Mouse (Mus musculus): ENCODE data around the gene C1qb. TPM values are rescaled to one million over a fixed set of nuclear protein-coding genes. Genes with fewer than 3 reads are reported as not detected.

Gene C1qb
- polyA plus RNA-seq, 1 experiment = not detected

GRCm38 (mm10) chr4:136887714-136888113 lies 1.7 kb upstream of the C1qb start:
- no peak overlapping the region for H3ac ChIP-seq (ENCODE audit: control insufficient read depth, insufficient read length, low read depth)
- no peak for TF ChIP-seq MYOD1 (IDR thresholded peaks at IDR 0.05; ENCODE audit: control insufficient read depth, insufficient read length, low read depth)
- TF ChIP-seq USF1 (IDR thresholded peaks at IDR 0.05; ENCODE audit: low read depth) = no peak
- TF ChIP-seq MYOG (IDR thresholded peaks at IDR 0.05; ENCODE audit: control insufficient read depth, extremely low read depth, insufficient read length) = no peak
- no peak for TF ChIP-seq MAX (IDR thresholded peaks at IDR 0.05)
- TF ChIP-seq CTCF (IDR thresholded peaks at IDR 0.05; ENCODE audit: control insufficient read depth, insufficient read depth, insufficient read length) = no peak
- no peak for TF ChIP-seq FOSL1 (IDR thresholded peaks at IDR 0.05; ENCODE audit: insufficient read depth, low read length, poor library complexity, severe bottlenecking)
- no peak for TF ChIP-seq CEBPB (IDR thresholded peaks at IDR 0.05; ENCODE audit: low read depth)
- H3K79me2 ChIP-seq (ENCODE audit: control insufficient read depth, insufficient read depth) = no peaks in the 10 kb centered on the region
- no peak overlapping the region for H3K4me3 ChIP-seq (ENCODE audit: insufficient read depth, poor library complexity, severe bottlenecking)
- H3K36me3 ChIP-seq (ENCODE audit: control insufficient read depth, insufficient read depth) = no peaks in the 10 kb centered on the region
- peaks cover 65% of the 10 kb centered on the region for H3K27me3 ChIP-seq (ENCODE audit: control insufficient read depth, insufficient read depth, insufficient read length)
- H3K79me3 ChIP-seq (ENCODE audit: low read depth) = no peaks in the 10 kb centered on the region

GRCm38 (mm10) chr4:136878601-136879000 lies 7.4 kb downstream of the C1qb start:
- no peaks in the 10 kb centered on the region for H3K79me2 ChIP-seq (ENCODE audit: control insufficient read depth, insufficient read depth)
- peaks cover 26% of the 10 kb centered on the region for H3K27me3 ChIP-seq (ENCODE audit: control insufficient read depth, insufficient read depth, insufficient read length)
- no peaks in the 10 kb centered on the region for H3K79me3 ChIP-seq (ENCODE audit: low read depth)
- H3ac ChIP-seq (ENCODE audit: control insufficient read depth, insufficient read length, low read depth) = no peak overlapping the region
- H3K4me3 ChIP-seq (ENCODE audit: insufficient read depth, poor library complexity, severe bottlenecking) = no peak overlapping the region
- H3K36me3 ChIP-seq (ENCODE audit: control insufficient read depth, insufficient read depth) = no peaks in the 10 kb centered on the region
- TF ChIP-seq USF1 (IDR thresholded peaks at IDR 0.05; ENCODE audit: low read depth) (no peak), FOSL1 (IDR thresholded peaks at IDR 0.05; ENCODE audit: insufficient read depth, low read length, poor library complexity, severe bottlenecking) (no peak), MYOD1 (IDR thresholded peaks at IDR 0.05; ENCODE audit: control insufficient read depth, insufficient read length, low read depth) (no peak), MAX (IDR thresholded peaks at IDR 0.05) (no peak), CTCF (IDR thresholded peaks at IDR 0.05; ENCODE audit: control insufficient read depth, insufficient read depth, insufficient read length) (no peak), CEBPB (IDR thresholded peaks at IDR 0.05; ENCODE audit: low read depth) (no peak), MYOG (IDR thresholded peaks at IDR 0.05; ENCODE audit: control insufficient read depth, extremely low read depth, insufficient read length) (no peak)

GRCm38 (mm10) chr4:136878171-136878570 lies 7.8 kb downstream of the C1qb start:
- Histone ChIP-seq H3ac (ENCODE audit: control insufficient read depth, insufficient read length, low read depth) (no peak overlapping the region), H3K79me3 (ENCODE audit: low read depth) (no peaks in the 10 kb centered on the region), H3K79me2 (ENCODE audit: control insufficient read depth, insufficient read depth) (no peaks in the 10 kb centered on the region), H3K27me3 (ENCODE audit: control insufficient read depth, insufficient read depth, insufficient read length) (peaks cover 29% of the 10 kb centered on the region), H3K4me3 (ENCODE audit: insufficient read depth, poor library complexity, severe bottlenecking) (no peak overlapping the region), H3K36me3 (ENCODE audit: control insufficient read depth, insufficient read depth) (no peaks in the 10 kb centered on the region)
- TF ChIP-seq USF1 (IDR thresholded peaks at IDR 0.05; ENCODE audit: low read depth) = no peak
- no peak for TF ChIP-seq MYOG (IDR thresholded peaks at IDR 0.05; ENCODE audit: control insufficient read depth, extremely low read depth, insufficient read length)
- TF ChIP-seq FOSL1 (IDR thresholded peaks at IDR 0.05; ENCODE audit: insufficient read depth, low read length, poor library complexity, severe bottlenecking) = no peak
- no peak for TF ChIP-seq CTCF (IDR thresholded peaks at IDR 0.05; ENCODE audit: control insufficient read depth, insufficient read depth, insufficient read length)
- no peak for TF ChIP-seq MAX (IDR thresholded peaks at IDR 0.05)
- TF ChIP-seq CEBPB (IDR thresholded peaks at IDR 0.05; ENCODE audit: low read depth) = no peak
- TF ChIP-seq MYOD1 (IDR thresholded peaks at IDR 0.05; ENCODE audit: control insufficient read depth, insufficient read length, low read depth) = no peak

DNA sequence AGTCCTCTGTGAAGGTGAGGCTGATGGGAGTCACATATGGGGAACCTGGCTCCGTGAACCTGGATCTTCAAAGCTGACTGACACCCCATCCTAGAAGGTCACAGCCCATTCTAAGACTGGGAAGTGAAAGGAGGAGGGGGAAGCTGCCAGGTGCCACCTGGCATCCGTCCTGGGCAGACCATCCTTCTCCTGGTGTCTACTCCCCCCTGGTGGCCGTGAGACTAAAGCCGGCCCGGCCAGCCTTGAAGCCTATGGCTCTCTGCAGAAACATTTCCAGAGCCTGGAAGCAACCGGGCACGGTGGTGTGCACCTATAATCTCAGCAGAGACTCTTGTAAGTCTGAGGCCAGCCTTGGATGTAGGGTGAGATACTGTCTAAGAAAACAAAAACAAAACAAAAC lies 9.0 kb downstream of the C1qb start:
- Histone ChIP-seq H3K4me3 (ENCODE audit: insufficient read depth, poor library complexity, severe bottlenecking) (no peak overlapping the region), H3ac (ENCODE audit: control insufficient read depth, insufficient read length, low read depth) (no peak overlapping the region)

GRCm38 (mm10) chr4:136875012-136875411 lies 11.0 kb downstream of the C1qb start:
- no peaks in the 10 kb centered on the region for H3K79me3 ChIP-seq (ENCODE audit: low read depth)
- no peaks in the 10 kb centered on the region for H3K79me2 ChIP-seq (ENCODE audit: control insufficient read depth, insufficient read depth)
- TF ChIP-seq FOSL1 (IDR thresholded peaks at IDR 0.05; ENCODE audit: insufficient read depth, low read length, poor library complexity, severe bottlenecking) = no peak
- TF ChIP-seq MYOD1 (IDR thresholded peaks at IDR 0.05; ENCODE audit: control insufficient read depth, insufficient read length, low read depth) = no peak
- TF ChIP-seq MAX (IDR thresholded peaks at IDR 0.05) = no peak
- no peak for TF ChIP-seq MYOG (IDR thresholded peaks at IDR 0.05; ENCODE audit: control insufficient read depth, extremely low read depth, insufficient read length)
- no peak for TF ChIP-seq USF1 (IDR thresholded peaks at IDR 0.05; ENCODE audit: low read depth)
- TF ChIP-seq CEBPB (IDR thresholded peaks at IDR 0.05; ENCODE audit: low read depth) = no peak
- no peak for TF ChIP-seq CTCF (IDR thresholded peaks at IDR 0.05; ENCODE audit: control insufficient read depth, insufficient read depth, insufficient read length)
- H3K36me3 ChIP-seq (ENCODE audit: control insufficient read depth, insufficient read depth) = no peaks in the 10 kb centered on the region
- peaks cover 28% of the 10 kb centered on the region for H3K27me3 ChIP-seq (ENCODE audit: control insufficient read depth, insufficient read depth, insufficient read length)
- no peak overlapping the region for H3K4me3 ChIP-seq (ENCODE audit: insufficient read depth, poor library complexity, severe bottlenecking)
- H3ac ChIP-seq (ENCODE audit: control insufficient read depth, insufficient read length, low read depth) = no peak overlapping the region

More for the DNA sequence above, 9.0 kb downstream of the C1qb start:
- peaks cover 32% of the 10 kb centered on the region for H3K27me3 ChIP-seq (ENCODE audit: control insufficient read depth, insufficient read depth, insufficient read length)
- H3K79me3 ChIP-seq (ENCODE audit: low read depth) = no peaks in the 10 kb centered on the region
- no peaks in the 10 kb centered on the region for H3K79me2 ChIP-seq (ENCODE audit: control insufficient read depth, insufficient read depth)
- TF ChIP-seq FOSL1 (IDR thresholded peaks at IDR 0.05; ENCODE audit: insufficient read depth, low read length, poor library complexity, severe bottlenecking) (no peak), CTCF (IDR thresholded peaks at IDR 0.05; ENCODE audit: control insufficient read depth, insufficient read depth, insufficient read length) (peak; percentile 27), MAX (IDR thresholded peaks at IDR 0.05) (no peak)
- no peaks in the 10 kb centered on the region for H3K36me3 ChIP-seq (ENCODE audit: control insufficient read depth, insufficient read depth)

- no peaks in the 10 kb centered on the region for H3K36me3 ChIP-seq (ENCODE audit: control insufficient read depth, insufficient read depth)
- no peaks in the 10 kb centered on the region for H3K79me3 ChIP-seq (ENCODE audit: low read depth)
- no peak overlapping the region for H3K4me3 ChIP-seq (ENCODE audit: insufficient read depth, poor library complexity, severe bottlenecking)
- no peak for TF ChIP-seq USF1 (IDR thresholded peaks at IDR 0.05; ENCODE audit: low read depth)
- TF ChIP-seq FOSL1 (IDR thresholded peaks at IDR 0.05; ENCODE audit: insufficient read depth, low read length, poor library complexity, severe bottlenecking) = no peak
- no peak for TF ChIP-seq CEBPB (IDR thresholded peaks at IDR 0.05; ENCODE audit: low read depth)
- no peak for TF ChIP-seq MAX (IDR thresholded peaks at IDR 0.05)
- TF ChIP-seq MYOD1 (IDR thresholded peaks at IDR 0.05; ENCODE audit: control insufficient read depth, insufficient read length, low read depth) = no peak
- TF ChIP-seq CTCF (IDR thresholded peaks at IDR 0.05; ENCODE audit: control insufficient read depth, insufficient read depth, insufficient read length) = no peak
- TF ChIP-seq MYOG (IDR thresholded peaks at IDR 0.05; ENCODE audit: control insufficient read depth, extremely low read depth, insufficient read length) = no peak
- no peaks in the 10 kb centered on the region for H3K79me2 ChIP-seq (ENCODE audit: control insufficient read depth, insufficient read depth)
- H3K27me3 ChIP-seq (ENCODE audit: control insufficient read depth, insufficient read depth, insufficient read length) = peaks cover 49% of the 10 kb centered on the region
- H3ac ChIP-seq (ENCODE audit: control insufficient read depth, insufficient read length, low read depth) = no peak overlapping the region
These were observed 17.6 kb downstream of the C1qb start for GRCm38 (mm10) chr4:136868371-136868770.

Data from C2C12 (cell line).